Mouse (Mus musculus) right cerebral cortex, postnatal 14 days (tissue): ENCODE results near the gene Cd69.

Experiments
- DNase-seq: peaks from one replicate; pipeline ENCODE4 v3.0.0; 2022

Gene Cd69

GRCm38 (mm10) chr6:129275220-129275619 lies at the start of gene Cd69:
Gene Cd69, minus strand, starts transcription at chr6:129275436.
- no peak for DNase-seq

DNA sequence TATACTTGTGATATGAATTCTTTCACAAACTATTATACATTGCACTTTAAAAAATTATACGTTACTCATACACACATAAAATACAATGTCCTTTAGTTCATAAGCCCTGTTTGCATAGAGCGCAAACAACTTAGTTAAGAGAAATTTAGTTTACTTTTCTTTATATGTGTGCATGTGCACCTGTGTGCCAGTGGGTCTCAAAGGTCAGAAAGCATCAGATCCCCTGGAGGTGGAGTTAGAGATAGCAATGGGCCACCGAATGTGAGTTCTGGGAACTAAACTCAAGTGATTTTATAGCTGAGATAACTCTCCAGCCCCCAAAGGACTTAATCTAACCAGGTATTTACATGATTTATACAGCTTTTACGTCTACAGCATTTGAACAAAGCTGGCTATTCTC lies 44.1 kb upstream of the Cd69 start:
- no peak for DNase-seq

DNA sequence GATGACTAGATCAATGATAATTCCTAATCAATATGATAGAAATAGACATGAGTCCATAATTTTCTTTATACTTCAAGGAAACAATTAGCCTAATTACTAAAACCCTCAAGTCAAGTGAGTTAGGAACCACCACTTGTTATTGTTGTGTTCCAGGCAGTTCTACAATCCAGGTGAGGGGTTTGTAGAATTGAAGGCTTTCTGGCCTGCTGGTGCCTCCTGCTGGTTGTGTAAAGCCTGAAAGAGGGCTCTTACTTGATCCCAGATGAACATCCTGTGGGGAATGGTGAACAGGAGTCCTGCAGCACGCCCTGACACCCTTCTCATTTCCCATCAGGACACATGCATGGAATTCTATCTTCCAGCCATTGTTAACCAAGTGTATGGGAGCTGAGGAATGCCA lies 43.2 kb upstream of the Cd69 start:
- no peak for DNase-seq

DNA sequence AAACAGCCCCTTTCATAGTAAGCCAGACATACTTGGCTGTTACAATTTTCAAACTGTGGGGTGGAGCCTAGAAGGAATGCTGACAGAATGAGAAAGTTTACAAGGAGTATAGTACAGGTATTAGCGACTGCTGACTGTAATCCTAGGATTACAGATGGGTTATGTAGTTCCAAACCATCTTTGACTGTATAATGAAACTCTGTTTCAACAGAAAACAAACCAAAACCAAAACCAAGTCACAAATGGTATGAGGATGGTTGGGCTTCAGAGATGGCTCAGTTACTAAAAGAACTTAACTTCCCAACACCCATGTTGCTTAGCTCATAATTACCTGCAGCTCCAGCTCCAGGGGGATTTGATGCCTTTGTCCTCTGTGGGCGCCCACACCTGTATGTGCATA lies 41.2 kb upstream of the Cd69 start:
- DNase-seq: no peak

- no peak for DNase-seq
Observed at GRCm38 (mm10) chr6:129315698-129316097, 40.5 kb upstream of the Cd69 start.

- DNase-seq: no peak
Observed at GRCm38 (mm10) chr6:129314655-129315168, 39.5 kb upstream of the Cd69 start.

- no peak for DNase-seq
Observed at GRCm38 (mm10) chr6:129312499-129312898, 37.3 kb upstream of the Cd69 start.

GRCm38 (mm10) chr6:129304180-129304579 lies 28.9 kb upstream of the Cd69 start:
- DNase-seq: no peak

DNA sequence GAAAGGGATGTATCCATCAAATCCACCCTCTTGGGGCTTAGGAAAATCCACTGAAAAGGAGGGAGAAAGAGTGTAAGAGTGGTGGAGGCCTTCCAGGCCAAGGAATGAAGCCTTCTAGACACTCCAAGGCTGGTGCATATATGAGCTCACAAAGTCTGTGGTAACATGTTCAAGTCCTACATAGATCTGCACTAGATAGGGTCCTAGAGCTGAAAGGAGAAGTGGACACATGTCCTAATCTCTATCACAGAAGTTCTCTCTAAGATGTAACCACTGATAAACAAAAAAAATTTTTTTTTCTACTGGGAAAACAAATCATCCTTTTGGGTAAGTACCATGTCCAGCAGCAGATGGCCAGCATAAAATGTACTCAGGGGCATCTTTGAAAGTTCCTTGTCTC lies 13.5 kb upstream of the Cd69 start:
- no peak for DNase-seq

DNA sequence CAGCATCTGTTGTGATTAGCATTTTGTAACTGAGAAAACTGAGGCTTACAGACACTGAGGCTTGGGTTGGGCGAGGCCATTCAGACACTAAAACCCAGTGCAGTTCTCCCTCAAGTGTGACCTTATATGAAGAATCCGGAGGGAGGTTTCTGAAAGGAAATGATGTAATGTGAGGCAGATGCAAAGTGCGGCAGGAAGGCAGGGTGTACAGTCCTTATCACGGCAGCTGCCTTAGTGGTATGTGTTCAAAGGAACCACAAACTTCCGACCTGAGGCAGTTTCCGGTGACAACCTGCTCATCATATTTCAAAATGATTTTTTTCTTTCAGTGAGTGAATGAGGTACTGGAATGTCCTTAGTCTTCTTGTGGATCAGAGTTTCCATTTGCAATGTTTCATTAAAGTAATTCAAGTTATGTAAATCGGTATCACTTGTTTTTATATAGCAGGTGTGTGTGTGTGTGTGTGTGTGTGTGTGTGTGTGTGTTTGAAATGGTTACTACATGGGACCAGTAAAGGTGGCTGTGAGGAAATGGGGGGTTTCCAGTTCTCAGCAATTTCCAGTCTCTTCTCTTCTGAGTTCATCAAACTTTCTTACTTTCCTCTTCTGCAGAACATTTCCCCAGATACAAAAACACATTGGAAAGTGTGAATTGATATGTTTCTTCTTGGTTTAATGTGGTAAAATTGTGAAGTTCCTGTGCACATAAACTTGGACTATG lies 9.3 kb upstream of the Cd69 start:
- DNase-seq: no peak

GRCm38 (mm10) chr6:129283271-129283670 lies 8.0 kb upstream of the Cd69 start:
- no peak for DNase-seq

DNA sequence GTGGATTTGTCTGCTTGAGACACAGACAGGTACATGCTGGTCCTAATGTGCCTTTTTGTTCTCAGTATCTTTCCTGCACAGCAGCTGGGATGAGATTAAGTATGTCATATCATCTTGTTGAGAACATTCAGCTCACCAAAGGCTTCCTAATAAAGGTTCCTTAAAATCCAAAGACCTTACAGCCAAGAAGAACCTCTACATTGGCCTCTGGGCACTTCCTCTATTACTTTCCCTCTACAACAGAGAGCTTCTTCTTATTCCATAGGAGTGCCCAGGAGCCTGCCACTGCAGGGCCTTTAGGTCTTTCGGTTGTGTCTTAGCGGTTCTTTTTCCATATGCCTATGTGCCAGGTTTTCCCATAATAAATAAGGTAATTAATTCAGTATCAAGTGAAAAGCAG lies 1.2 kb upstream of the Cd69 start:
- no peak for DNase-seq

DNA sequence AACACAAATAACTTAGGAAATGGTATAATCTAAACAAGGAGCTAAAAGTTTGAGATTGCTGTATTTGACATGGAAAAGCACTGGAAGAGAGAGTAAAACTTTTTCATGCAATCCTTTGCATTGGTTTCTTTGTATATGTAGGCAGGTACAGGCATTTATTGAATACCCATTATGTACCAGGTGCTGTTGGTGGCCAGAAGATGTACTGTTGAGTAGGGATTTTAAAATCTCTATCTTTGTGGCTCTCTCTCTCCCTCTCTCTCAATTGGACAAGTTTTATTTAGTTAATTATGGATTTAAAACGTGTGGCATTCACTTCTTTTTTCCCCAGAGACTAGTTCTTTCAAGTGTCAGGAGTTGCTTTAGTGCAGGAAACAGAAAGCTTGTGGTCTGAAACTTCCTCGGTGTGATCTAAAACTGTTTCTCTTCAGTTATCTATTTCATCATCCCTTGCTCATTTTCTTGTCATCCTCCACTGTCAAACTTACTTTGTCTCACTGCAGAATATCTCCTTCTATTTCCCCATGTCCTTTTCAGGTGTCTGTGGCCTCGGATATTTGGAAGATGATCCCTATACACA lies 478 bp upstream of the Cd69 start:
- no peak for DNase-seq

DNA sequence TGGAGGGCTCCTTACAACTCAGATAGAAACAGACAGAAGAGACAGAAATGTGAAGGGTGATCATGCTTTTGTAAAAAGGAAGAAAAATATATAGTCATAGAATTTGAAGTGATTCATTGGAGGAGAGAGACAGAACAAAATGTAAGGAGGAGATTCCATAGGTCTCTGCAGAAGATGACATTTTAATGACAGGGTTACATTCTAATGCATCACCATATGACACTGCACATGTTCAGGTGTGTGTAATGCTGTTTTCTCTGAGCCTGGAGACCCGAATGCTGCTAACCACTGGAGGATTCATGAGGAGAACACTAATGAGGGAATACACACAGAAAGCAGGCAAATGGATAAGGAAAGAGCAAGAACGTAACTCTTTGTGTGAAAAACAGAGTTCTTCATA lies 760 bp downstream of the Cd69 start:
- no peak for DNase-seq

DNA sequence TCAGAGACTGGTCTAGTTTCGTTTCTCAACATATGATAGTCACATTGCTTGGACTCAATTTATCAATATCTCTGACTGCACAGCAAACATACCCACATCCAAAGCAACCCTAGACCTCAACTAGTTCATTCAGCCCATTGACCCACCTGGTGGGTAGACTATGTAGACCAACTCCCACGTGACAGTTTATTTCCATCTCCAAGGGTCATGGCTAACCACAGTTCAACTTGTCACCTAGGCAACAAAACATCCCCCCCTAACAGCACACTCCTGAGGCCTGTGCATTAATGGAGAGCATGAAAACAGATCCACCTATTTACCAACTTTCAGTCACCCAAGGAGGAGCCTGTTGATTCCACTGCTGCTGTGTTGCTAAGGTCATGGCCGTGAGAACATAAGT lies 1.6 kb downstream of the Cd69 start:
- DNase-seq: no peak

- DNase-seq: no peak
Observed at GRCm38 (mm10) chr6:129266438-129267022, 8.7 kb downstream of the Cd69 start.

DNA sequence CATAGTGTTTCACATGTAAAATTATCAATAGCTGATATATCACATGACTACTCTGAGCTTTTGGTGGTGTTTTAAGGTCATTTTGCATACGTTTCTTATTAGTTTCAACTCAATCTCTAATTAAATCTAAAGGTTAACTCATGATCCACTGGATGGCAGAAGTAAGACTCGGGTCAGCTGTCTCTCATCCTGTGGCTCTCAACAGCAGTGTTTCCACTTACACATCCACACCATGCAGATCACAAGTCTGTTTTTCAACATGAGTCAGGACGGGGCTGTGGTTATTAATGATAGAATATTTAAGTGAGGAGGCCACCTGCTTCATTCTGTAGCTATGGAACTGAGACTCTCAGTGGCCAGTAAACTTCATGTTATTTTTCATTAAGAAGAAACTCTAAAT lies 9.4 kb downstream of the Cd69 start:
- no peak for DNase-seq

DNA sequence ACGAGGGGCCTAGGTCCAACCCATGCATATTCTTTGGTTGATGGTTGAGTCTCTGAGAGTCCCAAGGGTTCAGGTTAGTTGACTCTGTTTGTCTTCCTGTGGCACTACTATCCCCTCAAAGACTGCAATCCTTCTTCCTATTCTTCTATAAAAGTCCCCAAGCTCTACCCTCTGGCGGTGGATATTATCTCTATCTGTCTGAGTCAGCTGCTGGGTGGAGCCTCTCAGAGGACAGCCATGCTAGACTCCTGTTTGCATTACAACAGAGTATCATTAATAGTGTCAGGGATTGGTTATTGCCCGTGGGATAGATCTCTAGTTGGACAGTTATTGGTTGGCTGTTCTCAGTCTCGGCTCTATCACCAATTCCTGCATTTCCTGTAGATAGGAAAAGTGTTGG lies 14.3 kb downstream of the Cd69 start:
- no peak for DNase-seq

DNA sequence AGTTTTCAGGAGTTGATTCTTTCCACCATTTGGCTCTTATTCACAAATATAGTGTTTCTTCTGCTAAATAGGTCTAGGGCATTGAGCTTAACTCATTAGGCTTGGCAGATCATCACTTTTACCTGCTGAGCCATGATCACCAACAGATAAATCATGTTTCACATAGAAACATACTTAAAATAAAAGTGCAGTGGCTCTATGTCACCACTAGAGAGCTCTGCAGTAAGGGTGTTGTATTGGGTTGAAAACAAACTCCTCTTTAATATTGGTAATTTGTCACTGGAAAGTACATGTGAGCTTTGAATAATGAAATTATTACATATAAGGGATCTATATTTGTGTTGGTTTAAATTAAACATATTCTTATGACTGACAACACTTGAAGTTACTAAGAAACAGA lies 15.2 kb downstream of the Cd69 start:
- DNase-seq: no peak

DNA sequence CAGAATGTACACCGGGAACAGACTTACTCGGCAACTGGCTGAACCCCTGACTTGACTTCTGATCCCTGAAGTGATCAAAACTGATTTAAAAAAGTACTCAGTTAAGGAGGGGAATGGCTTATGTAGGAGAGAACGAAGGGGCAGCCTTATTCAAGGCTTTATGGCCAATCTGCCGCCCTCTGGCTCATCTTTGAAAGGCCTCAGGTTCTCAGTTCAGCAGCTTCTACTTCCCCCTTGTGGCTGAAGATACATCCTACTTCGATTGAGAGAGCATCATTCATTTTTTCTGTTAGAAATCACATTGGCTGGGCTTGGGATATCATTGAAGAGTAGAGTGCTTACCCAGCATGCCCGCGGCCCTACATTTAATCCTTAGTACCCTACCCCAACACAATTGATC lies 19.2 kb downstream of the Cd69 start:
- no peak for DNase-seq

DNA sequence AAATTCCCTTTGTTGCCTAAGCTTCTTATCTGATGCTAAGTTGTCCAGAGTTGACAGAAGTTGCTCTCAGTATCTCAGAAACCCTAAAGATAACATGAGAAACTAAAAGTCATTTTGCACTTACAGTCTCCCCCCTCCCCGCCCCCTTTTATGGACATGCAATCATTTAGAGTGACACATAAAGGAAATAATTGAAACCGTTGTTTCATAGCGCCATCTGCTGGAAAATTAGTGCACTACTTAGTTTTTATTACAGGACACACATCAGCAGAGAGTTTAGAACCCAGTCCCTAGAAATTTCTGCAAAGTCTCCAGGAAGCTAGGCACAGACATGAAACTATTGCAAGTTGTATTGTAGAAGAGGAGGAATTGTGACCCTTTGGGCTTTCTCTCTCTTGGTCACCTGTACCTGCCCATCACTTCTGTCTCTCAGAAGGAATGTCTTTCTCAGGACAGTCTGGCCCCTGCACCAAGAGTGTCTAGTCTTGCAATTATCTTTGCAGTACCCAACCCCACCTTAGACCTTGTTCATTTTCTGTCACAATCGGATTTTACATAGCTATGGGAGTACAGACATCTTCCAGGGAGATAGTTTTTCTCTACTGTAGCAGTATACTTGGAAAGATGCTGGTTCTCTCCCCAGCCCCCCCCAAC lies 20.2 kb downstream of the Cd69 start:
- DNase-seq: no peak

GRCm38 (mm10) chr6:129254314-129254713 lies 20.9 kb downstream of the Cd69 start:
- DNase-seq: no peak

DNA sequence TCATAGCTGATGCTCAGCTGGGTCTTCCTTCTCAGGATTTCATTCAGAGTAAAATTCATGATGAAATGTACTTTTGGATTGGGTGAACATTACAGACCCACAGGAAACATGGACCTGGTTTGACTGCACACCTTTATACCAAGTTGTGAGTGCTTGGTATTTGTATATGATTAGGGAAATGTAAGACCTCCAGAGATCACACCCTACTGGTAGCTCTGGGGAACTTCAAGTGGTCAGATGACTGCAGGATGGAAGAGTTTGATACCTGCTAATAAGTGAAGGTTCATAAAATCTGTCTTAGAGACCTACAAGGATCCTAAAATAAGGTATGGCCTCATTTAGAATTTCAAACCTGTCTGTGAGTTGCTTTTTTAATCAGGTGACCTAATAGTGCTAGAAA lies 27.0 kb downstream of the Cd69 start:
- DNase-seq: no peak

DNA sequence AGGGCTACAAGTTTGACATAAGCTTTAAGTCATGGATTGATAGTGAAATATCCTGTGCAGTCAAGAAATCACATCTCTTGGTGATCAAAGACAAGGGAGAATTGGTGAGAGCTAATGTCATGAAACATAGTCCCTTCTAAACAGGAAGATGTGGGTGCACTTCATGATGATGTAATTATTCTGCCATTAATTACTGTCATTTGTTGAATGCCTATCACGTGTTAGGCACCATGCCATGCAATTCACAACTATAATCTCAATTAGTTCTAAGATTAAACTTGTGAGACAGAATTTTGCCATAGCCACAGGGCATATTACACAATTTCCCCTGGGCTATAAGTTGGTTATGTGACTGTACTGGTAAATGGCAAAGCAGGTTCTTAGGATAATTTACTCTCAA lies 28.2 kb downstream of the Cd69 start:
- no peak for DNase-seq
